Mouse (Mus musculus): Measurements from ENCODE around the gene Dcxr.

DNA sequence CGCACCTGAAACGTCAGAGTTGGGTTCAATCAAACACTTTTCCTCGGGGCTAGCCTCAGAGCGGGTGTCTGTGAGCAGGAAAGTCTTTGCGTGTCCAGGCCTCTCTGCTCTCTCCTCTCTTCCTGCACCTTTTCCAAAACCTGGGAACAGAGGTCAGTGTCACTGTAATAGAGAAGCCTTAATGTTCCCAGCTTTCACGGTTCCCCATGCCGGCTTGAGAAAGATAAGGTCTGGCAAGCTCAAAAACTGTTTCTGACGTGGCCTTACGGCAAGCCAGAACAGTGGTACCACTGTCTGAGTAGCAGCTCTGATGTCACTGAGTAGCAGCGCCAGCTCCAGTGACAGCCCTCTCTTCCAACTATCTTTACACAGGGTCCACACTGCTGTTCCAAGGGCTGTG, 12.5 kb downstream of the Dcxr start:
- TF ChIP-seq POLR2A (IDR thresholded peaks at IDR 0.05; ENCODE audit: borderline replicate concordance, extremely low read depth, insufficient read depth, insufficient read length, poor library complexity, severe bottlenecking) (no peak), CTCF (IDR thresholded peaks at IDR 0.05; ENCODE audit: borderline replicate concordance, extremely low read depth, insufficient read depth, insufficient read length) (no peak)

Data from brain, embryonic 14.5 days (tissue).